Mouse (Mus musculus) frontal cortex, postnatal 25 days (tissue): Measurements from ENCODE around the gene Utp11.
A peak's percentile ranks its signal among the peaks of the same experiment; 100 is the strongest.

Experiments
- DNase-seq, 2 experiments: peaks; one replicate each; pipeline ENCODE4 v3.0.0; 2022; ENCODE audit warnings: low spot score in 2 of 2

Gene Utp11

DNA sequence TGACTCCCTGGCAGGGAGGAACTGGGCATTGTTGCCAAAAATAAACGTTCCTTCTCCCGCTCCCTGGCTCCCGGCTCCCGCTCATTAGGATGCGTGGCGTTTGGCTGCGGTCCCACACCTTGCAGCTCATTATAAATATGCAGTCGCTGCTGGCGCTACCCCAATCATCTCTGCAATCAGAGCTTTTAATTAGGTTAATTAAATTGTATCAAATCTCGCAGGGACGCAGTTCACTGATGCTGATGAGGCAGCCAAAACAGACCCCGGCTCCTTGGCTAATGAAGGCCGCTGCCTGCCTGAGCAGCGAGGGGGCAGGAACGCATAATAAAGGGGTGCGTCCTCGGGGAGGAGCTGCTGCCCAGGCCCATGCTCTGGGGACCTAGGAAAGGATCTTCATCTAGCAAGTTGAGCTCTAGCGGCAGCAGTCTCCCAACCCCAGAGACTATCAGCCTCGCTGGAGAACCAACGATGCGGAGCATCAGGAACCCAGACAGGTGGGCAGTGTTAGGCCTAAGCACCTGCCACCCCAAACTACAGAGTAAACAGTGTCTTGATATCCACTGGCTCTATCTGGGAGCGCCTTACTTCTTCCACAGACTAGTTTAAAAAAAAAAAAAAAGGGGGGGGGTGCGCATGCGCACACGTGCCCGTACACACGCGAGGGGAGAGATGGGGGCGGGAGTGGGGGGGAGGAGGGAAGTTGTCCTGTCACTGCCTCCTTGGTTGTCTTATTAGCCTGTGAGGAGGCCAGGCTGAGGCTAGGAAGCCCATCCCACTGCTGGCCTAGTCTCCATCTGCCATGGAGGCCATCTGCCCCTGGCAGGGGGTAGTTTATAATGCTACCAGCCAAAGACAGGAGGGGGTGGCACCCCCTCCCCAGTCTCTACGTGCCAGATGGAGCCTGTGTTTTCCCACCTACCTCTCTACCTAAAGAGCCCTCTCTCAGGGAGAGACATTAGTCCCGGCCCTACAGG, 20.8 kb downstream of the Utp11 start:
- DNase-seq = no peak

DNA sequence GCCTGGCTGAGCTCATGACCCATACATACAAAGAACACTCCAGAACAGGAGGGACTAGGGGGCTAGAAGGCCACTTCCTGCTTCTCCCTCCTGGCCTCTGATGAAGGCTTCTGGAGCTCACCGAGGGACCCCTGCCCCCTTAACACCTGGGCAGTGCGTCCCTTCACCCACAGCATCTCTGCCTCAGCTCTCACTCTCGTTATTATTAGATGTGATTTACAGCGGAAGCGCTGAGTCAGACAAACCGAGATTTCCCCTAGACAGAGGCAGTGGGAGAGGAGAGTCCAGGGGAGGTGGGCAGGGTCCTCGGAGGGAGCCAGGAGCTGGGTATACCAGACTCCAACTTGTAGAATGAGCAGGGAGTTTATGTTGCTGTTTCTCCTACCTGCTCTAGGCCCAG, 21.8 kb downstream of the Utp11 start:
- DNase-seq = no peak

DNA sequence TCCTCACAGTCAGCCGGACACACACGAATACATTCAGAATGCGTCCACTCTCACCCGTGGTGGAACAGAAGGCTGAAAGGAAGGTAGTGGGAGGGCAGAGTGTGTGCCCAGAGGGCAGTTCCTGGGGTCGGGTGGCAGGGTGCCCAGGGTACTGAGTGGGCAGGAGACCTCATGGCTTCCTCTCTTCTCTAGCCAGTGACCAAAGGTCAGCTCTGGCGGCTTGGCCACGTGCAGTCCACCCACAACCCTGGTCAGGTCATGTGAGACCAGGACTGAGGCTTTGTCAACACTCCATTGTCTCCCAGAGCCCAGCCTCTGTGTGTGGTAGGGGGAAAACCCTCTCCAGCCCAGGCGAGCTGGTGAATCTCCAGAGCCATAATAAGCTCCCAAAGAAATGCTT, 23.2 kb downstream of the Utp11 start:
- no peak for DNase-seq

DNA sequence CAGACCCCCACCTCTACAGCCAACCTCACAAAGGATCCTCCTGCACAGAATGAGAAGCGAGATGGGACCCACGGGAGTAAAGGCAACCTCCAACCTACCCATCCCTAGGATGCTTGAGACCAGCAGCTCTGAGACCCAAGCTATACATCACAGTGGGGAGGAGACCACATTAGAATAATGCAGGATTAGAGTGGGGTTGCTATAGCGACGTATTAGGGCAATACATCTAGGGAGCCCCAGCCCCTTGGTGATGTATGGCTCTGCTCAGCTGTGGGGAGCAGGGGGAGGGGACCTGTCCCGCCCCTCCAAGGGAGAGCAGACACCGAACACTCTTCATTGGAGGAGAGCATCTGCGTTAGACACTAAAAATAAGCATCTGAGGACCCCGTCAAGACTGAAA, 25.3 kb downstream of the Utp11 start:
- no peak for DNase-seq

GRCm38 (mm10) chr4:124667476-124668033, 25.8 kb downstream of the Utp11 start:
- DNase-seq = no peak

GRCm38 (mm10) chr4:124664604-124665003, 28.8 kb downstream of the Utp11 start:
- DNase-seq = no peak

- DNase-seq = no peak
Observed at GRCm38 (mm10) chr4:124664185-124664584, 29.2 kb downstream of the Utp11 start.

- DNase-seq = no peak
Observed at GRCm38 (mm10) chr4:124663034-124663433, 30.4 kb downstream of the Utp11 start.

GRCm38 (mm10) chr4:124660603-124661002, 32.8 kb downstream of the Utp11 start:
- DNase-seq = no peak

GRCm38 (mm10) chr4:124659251-124660217, 33.9 kb downstream of the Utp11 start:
- DNase-seq = no peak

DNA sequence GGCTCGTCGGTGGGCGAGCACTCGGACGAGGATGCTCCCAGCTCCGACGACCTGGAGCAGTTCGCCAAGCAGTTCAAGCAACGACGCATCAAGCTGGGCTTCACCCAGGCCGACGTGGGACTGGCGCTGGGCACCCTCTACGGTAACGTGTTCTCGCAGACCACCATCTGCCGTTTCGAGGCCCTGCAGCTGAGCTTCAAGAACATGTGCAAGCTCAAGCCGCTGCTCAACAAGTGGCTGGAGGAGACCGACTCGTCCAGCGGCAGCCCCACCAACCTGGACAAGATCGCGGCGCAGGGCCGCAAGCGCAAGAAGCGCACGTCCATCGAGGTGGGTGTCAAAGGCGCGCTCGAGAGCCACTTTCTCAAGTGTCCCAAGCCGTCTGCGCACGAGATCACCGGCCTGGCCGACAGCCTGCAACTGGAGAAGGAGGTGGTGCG, 35.0 kb downstream of the Utp11 start:
- no peak for DNase-seq

- no peak for DNase-seq
Observed at GRCm38 (mm10) chr4:124657781-124658180, 35.6 kb downstream of the Utp11 start.

GRCm38 (mm10) chr4:124656854-124657650, 36.3 kb downstream of the Utp11 start:
- peak; percentile 68 to 76 for DNase-seq

DNA sequence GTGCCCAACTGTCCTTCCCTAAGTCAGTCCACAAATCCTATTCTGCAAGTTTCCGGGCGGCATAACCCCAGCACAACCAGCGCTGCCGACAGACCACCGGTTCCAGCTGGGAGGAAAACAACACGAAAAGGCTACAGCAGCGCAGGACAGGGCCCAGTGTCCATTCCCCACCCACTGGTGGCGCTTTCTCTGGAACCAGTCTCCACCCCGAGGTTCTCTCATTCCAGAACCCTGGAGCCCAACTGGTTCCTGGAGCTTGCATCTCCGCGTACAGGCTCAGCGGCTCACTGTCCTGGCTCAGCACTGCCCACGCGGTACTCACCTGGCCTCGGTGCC, 36.9 kb downstream of the Utp11 start, which contains the start of gene Pou3f1:
Gene Pou3f1, plus strand, starts transcription at position 290 of the 336 bp plus-strand sequence.
- DNase-seq = no peak

- DNase-seq = no peak
Observed at GRCm38 (mm10) chr4:124652886-124653285, 40.5 kb downstream of the Utp11 start.

- no peak for DNase-seq
Observed at GRCm38 (mm10) chr4:124647909-124648308, 45.5 kb downstream of the Utp11 start.

GRCm38 (mm10) chr4:124646591-124646990, 46.8 kb downstream of the Utp11 start:
- no peak for DNase-seq

DNA sequence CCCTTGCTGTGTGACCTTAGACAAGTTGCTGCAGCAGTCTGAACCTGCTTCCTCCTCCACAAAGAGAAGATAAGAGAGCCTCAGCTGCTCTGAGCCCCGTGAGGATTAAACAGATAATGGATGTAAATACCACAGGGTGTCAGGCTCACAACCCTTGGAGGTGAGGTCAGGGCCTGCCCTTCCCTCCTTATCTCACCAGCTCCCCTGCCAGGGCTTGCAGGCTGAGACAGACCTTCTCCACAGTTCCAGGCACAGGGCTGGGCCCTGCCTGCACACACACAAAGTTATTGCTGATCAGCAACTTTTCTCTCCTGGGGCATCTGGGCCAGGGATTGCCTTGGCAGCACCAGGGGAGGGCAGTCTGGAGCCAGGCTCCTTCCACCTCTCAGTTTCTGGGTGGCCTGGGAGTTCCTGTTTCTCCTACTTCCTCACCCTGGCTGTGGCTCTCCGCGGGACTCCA, 48.4 kb downstream of the Utp11 start:
- DNase-seq = no peak

DNA sequence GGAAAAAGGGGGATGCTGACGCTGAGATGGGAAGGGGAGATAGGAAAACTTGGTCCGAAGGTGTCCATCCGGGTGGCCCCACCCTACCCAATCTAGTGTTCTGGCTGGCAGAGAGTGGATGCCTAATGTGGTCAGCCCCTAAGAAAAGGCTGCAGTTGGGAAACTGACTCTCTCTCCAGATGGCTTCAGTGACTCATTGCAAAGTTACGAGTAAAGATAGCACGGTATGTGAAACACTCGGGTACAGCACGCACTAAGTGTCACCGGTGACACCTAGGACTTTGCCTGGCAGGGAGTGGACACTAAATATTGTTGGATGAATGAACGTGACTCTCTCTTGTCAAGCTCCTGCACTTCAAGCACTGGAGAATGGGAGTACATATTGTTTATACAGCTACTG, 49.5 kb downstream of the Utp11 start:
- no peak for DNase-seq

DNA sequence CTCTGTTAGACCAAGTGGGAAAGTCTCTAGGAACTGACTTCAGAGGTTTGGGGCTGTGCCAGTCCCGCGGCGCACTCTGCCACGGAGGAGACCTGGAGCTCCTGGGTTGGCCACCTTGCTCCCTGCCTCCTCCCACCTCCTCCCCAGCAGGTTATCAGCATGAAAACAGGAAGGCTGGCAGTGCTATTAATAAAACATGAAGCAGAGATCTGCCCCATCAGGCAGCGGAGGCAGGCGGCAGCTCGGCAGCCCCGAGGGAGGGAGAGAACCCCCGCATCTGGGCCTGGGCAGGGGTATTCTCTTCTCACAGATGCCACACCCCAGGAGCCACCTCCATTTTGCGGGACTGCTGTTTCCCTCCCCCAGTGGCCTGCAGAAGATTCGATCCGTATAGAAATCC, 53.7 kb downstream of the Utp11 start:
- DNase-seq = no peak

GRCm38 (mm10) chr4:124633281-124633680, 60.1 kb downstream of the Utp11 start:
- no peak for DNase-seq
